Mouse (Mus musculus): ENCODE results near the gene Borcs6. TPM values are rescaled to one million over a fixed set of nuclear protein-coding genes. Genes with fewer than 3 reads are reported as not detected.

Borcs6 gene
- total RNA-seq, 2 experiments from 2014 or later = 17.4 to 18.8 TPM

GRCm38 (mm10) chr11:69096987-69097900 lies 37.7 kb downstream of the Borcs6 start:
- peak; percentile 99 to 100 for DNase-seq
- intact Hi-C loops (cut with DNase I) = loop anchor here (10.0 kb wide), 2 partner anchors 318 to 888 kb away; partner anchors contain the start of genes Ctdnep1, Elp5 and Kdm6b

DNA sequence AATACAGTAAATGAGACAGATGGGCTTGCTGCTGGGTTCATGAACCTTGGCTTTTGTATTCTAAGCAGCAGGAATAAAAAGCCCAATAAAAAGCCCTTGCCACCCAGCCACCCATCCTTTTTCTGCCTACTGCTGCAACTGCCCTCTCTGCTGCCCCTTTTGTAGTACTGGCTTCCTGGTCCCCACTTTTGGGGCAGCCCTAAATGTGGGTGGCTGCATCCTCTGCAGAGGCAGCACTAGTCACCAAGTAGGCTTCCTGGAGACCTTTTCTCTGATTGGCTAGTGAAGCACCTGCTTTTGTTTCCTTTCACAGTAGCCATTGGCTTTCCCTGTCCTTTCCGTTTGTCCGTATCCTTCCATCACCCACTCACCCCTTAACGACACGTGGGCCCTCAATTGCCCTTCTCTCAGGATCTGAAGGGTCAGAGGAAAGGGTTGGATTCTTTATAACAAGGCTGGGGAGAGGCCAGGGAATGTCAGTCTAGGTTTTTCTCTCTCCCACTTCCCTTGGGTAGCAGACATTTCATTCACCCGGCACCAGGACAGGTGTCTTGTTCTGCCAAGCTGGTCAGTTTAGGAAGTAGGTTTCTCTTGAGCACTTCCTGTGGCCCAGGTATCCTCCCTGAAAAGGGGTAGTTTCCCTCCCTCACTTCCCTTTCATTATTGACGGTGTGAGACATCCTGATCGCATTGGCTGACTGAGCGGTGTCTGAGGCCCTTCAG lies 38.7 kb downstream of the Borcs6 start:
- intact Hi-C loops (cut with DNase I) = loop anchor here (10.0 kb wide), 2 partner anchors 317 to 887 kb away; partner anchors contain the start of genes Ctdnep1, Elp5 and Kdm6b
- no peak for DNase-seq

- peak; percentile 97 to 99 for DNase-seq
- intact Hi-C loops (cut with DNase I) = loop anchor here (10.0 kb wide), 2 partner anchors 316 to 886 kb away; partner anchors contain the start of genes Ctdnep1, Elp5 and Kdm6b
Measured at GRCm38 (mm10) chr11:69098762-69099091, 39.2 kb downstream of the Borcs6 start.

- DNase-seq = peak; percentile 79 to 94
- intact Hi-C loops (cut with DNase I) = loop anchor here (10.0 kb wide), 2 partner anchors 315 to 885 kb away; partner anchors contain the start of genes Ctdnep1, Elp5 and Kdm6b
Measured at GRCm38 (mm10) chr11:69099177-69099914, 39.8 kb downstream of the Borcs6 start.

- intact Hi-C loops (cut with DNase I) = loop anchor here (10.0 kb wide), 2 partner anchors 315 to 885 kb away; partner anchors contain the start of genes Ctdnep1, Elp5 and Kdm6b
- DNase-seq = peak; percentile 86 to 93
Measured at GRCm38 (mm10) chr11:69099915-69100345, 40.4 kb downstream of the Borcs6 start.

GRCm38 (mm10) chr11:69100639-69101360 lies 41.3 kb downstream of the Borcs6 start:
- no peak for DNase-seq
- intact Hi-C loops (cut with DNase I) = no loop called here

GRCm38 (mm10) chr11:69101604-69102402 lies 42.3 kb downstream of the Borcs6 start:
- DNase-seq = no peak
- intact Hi-C loops (cut with DNase I) = no loop called here

DNA sequence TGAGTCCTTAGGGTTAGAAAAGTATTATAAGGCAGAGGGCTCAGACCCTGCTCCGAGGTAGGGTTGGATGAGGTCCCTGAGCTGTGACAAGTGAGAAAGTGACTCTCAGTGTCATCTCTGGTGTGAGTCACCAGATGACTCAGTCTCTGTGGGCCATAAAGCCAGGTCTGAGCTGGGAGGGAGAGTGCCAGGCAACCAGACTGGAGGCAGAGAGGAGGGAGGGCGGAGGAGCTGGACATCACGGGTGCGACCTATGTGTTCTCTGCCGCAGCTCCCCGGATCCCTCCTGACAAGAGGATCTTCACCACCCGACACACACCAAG lies 42.8 kb downstream of the Borcs6 start:
- DNase-seq = no peak

DNA sequence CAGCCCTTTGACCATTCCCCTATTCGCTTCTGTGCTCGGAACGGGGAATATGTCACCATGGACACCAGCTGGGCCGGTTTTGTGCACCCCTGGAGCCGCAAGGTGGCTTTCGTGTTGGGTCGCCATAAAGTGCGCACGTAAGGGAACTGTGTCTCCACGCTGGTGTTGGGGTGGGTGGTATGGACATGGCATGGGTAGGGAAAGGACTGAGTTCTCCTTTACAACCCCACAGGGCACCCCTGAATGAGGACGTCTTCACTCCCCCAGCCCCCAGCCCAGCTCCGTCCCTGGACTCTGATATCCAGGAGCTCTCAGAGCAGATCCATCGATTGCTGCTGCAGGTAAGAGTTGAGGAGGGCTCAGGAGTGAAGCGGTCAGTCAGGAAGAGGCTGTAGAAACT lies 43.6 kb downstream of the Borcs6 start:
- intact Hi-C loops (cut with DNase I) = no loop called here
- DNase-seq = no peak

More for the DNA sequence above, 42.8 kb downstream of the Borcs6 start:
- intact Hi-C loops (cut with DNase I) = no loop called here

- intact Hi-C loops (cut with DNase I) = no loop called here
Measured at GRCm38 (mm10) chr11:69103531-69104435, 44.3 kb downstream of the Borcs6 start.

DNA sequence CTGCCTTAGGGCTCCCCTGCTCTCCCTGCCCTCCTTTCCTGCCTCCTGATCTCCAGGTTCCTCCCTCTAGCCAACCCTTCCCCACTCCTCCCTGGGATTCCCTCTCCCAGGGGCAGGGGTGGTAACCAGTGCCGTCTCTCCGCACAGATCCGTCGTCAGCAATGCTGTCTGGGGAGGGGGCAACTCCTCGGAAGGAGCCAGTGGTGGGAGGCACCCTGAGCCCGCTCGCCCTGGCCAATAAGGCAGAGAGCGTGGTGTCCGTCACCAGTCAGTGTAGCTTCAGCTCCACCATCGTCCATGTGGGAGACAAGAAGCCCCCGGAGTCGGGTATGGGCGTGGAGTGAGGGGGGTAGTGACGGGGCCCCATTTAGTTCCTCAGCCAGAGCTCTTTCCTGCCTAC lies 45.0 kb downstream of the Borcs6 start:
- no peak for DNase-seq
- intact Hi-C loops (cut with DNase I) = no loop called here

More at GRCm38 (mm10) chr11:69103531-69104435, 44.3 kb downstream of the Borcs6 start:
- no peak for DNase-seq

- no peak for DNase-seq
- intact Hi-C loops (cut with DNase I) = no loop called here
Measured at GRCm38 (mm10) chr11:69105227-69105626, 45.7 kb downstream of the Borcs6 start.

- intact Hi-C loops (cut with DNase I) = no loop called here
- no peak for DNase-seq
Measured at GRCm38 (mm10) chr11:69105796-69106195, 46.3 kb downstream of the Borcs6 start.

DNA sequence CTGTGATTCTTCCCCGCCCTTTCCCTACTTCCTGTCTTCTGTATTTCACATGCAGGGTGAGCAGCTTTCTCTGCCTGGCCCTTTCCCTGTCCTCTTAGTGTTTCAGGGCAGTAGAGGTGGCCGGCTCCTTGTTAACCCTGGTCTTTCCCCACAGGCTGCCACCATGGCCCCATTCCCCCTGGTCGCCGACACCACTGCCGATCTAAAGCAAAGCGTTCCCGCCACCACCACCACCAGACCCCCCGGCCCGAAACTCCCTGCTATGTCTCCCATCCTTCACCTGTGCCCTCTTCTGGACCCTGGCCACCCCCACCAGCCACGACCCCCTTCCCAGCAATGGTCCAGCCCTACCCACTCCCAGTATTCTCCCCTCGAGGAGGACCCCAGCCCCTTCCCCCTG lies 46.8 kb downstream of the Borcs6 start:
- intact Hi-C loops (cut with DNase I) = no loop called here
- DNase-seq = no peak

DNA sequence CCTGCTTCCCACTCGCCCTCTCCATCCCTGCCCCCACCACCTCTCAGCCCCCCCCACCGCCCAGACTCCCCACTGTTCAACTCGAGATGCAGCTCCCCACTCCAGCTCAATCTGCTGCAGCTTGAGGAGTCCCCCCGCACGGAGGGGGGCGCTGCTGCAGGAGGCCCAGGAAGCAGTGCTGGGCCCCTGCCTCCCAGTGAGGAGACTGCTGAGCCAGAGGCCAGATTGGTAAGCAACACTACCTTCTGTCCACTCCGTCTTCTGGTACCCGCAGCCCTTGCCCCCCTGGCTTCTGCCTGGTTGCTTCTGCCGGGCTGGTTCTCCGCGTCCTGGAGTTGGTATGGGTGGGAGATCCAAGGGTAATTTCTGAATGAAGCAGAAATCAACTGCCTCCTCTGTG lies 47.3 kb downstream of the Borcs6 start:
- intact Hi-C loops (cut with DNase I) = no loop called here
- DNase-seq = no peak

- intact Hi-C loops (cut with DNase I) = no loop called here
- no peak for DNase-seq
Measured at GRCm38 (mm10) chr11:69107676-69108075, 48.2 kb downstream of the Borcs6 start.

- intact Hi-C loops (cut with DNase I) = no loop called here
- no peak for DNase-seq
Measured at GRCm38 (mm10) chr11:69108223-69108622, 48.7 kb downstream of the Borcs6 start.
